Mouse (Mus musculus): Measurements from ENCODE around the gene Ugt1a9.
A peak's percentile ranks its signal among the peaks of the same experiment; 100 is the strongest.

GRCm38 (mm10) chr1:88262255-88262654 lies 191.7 kb downstream of the Ugt1a9 start:
- TF ChIP-seq CTCF (IDR thresholded peaks at IDR 0.05; ENCODE audit: low read depth) (0 out of 2 replicates have a peak, but pooled peaks have one; percentile 13), EP300 (optimal IDR thresholded peaks at IDR 0.05) (no peak)

All from stomach, postnatal 0 days (tissue).